Mouse (Mus musculus): ENCODE results near the gene Ncoa1.

The Ncoa1 gene

GRCm38 (mm10) chr12:4212908-4213307 is 264.1 kb downstream of the Ncoa1 start:
- DNase-seq (ENCODE audit: low read depth, low spot score) = no peak

- DNase-seq (ENCODE audit: low read depth, low spot score) = peak; percentile 25
These were observed 265.8 kb downstream of the Ncoa1 start for GRCm38 (mm10) chr12:4211174-4211573.

GRCm38 (mm10) chr12:4209196-4209595 is 267.8 kb downstream of the Ncoa1 start:
- no peak for DNase-seq (ENCODE audit: low read depth, low spot score)

GRCm38 (mm10) chr12:4208405-4209133 is 268.4 kb downstream of the Ncoa1 start:
- peak; percentile 65 for DNase-seq (ENCODE audit: low read depth, low spot score)

- DNase-seq (ENCODE audit: low read depth, low spot score) = no peak
These were observed 270.9 kb downstream of the Ncoa1 start for GRCm38 (mm10) chr12:4206106-4206505.

GRCm38 (mm10) chr12:4202206-4202605 is 274.8 kb downstream of the Ncoa1 start:
- DNase-seq (ENCODE audit: low read depth, low spot score) = no peak

- no peak for DNase-seq (ENCODE audit: low read depth, low spot score)
These were observed 275.4 kb downstream of the Ncoa1 start for GRCm38 (mm10) chr12:4201454-4202200.

GRCm38 (mm10) chr12:4199271-4199670 is 277.7 kb downstream of the Ncoa1 start:
- no peak for DNase-seq (ENCODE audit: low read depth, low spot score)

- DNase-seq (ENCODE audit: low read depth, low spot score) = no peak
These were observed 278.3 kb downstream of the Ncoa1 start for GRCm38 (mm10) chr12:4198702-4199101.

All from ES-CJ7 (cell line).